Mouse (Mus musculus) left cerebral cortex, postnatal 36 days (tissue): ENCODE results near the gene Rxfp3. TPM values are rescaled to one million over a fixed set of nuclear protein-coding genes. Genes with fewer than 3 reads are reported as not detected.
A peak's percentile ranks its signal among the peaks of the same experiment; 100 is the strongest.
"Not testable (repeated sequence)": the region's sequence is repeated elsewhere in the genome, so short reads cannot be mapped to it uniquely, and the experiment has no call there.

Experiments used
- DNase-seq, 2 experiments: peaks; one replicate each; pipeline ENCODE4 v3.0.0; 2021 to 2022; ENCODE audit warnings: low spot score in 2 of 2, mixed read lengths in 1 of 2
- intact Hi-C: fragments of 180-260 bp; cut with DNase I; formaldehyde crosslinking; loops from one replicate; pipeline ENCODE4 v1.15.1; 2025
- total RNA-seq, 2 experiments: library from RNA; stranded (reverse); gene quantifications; 2 replicates each; pipeline ENCODE4 v1.2.3; 2021

Gene Rxfp3
- total RNA-seq, 2 experiments from 2014 or later, result 2.1 to 2.9 TPM

DNA sequence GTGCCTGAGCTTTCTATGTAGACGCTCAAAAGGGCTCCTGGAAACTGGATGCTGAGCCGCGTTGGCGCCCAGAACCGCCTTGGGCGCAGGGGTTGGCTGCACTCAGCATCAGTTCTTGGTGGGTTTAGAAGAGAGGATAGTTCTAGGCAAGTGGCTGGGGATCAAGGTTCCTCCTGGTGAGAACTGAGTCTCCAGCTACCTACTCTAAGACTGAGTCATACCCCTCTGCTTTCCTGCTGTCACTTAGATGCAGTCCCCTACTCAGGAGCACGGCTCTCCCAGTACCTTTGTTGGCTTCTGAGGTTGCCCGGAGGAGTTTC lies 455 bp downstream of the Rxfp3 start:
- no peak for DNase-seq
- intact Hi-C loops, result loop anchor here (10.0 kb wide), 1 partner anchor 927 kb away; no protein-coding TSS in a partner anchor

DNA sequence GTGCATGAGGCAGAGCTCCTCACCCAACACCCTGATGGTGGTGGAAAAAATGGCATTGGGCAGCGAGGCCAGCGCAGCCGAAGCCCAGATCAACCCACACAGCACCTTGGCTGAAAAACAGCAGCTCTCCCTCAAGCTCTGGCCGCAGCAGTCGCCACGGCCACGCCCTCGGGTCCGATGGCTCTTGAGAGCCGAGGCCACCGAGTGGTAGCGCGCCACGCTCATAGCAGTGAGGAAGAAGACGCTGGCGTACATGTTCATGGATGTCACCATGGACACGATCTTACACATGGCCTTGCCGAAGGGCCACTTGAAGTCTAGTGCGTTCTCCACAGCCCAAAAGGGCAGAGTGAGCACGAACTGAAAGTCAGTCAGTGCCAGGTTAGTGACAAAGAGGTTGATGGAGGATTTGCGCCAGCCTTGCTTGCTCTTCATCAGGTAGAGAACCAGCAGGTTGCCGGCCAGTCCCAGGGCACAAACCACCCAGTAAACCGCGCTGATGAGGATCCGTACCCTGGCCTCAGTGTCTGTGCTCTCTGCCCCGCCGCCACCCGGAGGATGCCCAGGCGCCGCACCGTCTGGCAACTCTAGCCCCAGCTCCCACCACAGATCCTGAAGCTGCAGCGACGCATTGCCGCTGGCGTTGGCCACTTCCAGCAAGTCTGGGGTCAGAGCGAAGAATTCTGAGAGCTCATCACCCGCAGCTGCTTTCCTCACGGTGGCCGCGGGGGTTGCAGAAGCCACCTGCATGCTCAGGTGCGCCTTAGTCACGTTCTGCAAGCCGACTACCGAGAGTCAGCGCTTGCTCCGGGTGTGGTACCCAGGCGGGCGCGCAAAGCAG lies 1.0 kb downstream of the Rxfp3 start:
- intact Hi-C loops, result loop anchor here (10.0 kb wide), 1 partner anchor 928 kb away; no protein-coding TSS in a partner anchor
- DNase-seq, result peak; percentile 21 to 30

DNA sequence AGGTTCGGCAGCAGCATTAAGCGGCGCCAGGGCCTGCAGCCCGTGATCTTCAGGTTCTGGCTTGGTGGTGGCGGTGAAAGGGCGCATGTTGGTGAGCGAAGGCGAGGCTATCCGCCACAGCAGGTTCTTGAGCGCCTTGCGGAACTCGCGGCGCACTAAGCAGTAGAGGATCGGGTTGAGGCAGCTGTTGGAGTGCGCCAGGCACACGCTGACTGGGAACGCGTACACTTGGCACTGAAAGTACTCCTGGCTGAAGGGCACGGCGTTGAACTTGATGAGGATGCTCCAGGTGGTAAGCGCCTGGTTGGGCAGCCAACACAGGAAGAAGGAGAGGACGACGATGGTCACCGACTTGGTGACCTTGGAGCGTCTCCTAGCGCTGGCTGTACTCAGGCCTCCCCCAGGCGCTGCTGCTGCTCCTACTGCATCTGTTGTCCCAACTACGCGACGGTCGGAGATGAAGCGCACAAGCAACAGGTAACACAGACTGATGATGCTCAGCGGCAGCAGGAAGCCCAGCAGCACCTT lies 1.8 kb downstream of the Rxfp3 start:
- DNase-seq, result no peak
- intact Hi-C loops, result loop anchor here (10.0 kb wide), 1 partner anchor 929 kb away; no protein-coding TSS in a partner anchor

DNA sequence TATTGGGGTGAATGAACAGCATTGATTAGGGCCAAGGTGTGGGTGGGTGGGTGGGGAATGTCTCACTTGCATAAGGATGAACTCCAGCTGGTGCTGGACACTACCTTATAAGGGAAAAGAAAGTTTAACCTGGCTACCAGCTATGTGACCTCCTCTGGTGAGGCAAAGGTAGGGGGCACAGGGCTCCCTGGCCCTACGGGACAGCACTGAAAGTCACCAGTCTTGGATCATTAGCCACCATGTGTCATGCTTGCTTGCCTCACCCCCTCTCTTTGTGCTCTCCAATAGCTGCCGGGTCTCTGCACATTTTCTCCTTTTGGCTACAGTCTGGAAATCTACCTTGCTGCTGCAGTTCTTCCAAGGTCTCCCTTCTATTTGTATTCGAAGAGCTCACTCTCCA lies 7.6 kb downstream of the Rxfp3 start:
- no peak for DNase-seq
- intact Hi-C loops, result loop anchor here (10.0 kb wide), 1 partner anchor 935 kb away; no protein-coding TSS in a partner anchor

DNA sequence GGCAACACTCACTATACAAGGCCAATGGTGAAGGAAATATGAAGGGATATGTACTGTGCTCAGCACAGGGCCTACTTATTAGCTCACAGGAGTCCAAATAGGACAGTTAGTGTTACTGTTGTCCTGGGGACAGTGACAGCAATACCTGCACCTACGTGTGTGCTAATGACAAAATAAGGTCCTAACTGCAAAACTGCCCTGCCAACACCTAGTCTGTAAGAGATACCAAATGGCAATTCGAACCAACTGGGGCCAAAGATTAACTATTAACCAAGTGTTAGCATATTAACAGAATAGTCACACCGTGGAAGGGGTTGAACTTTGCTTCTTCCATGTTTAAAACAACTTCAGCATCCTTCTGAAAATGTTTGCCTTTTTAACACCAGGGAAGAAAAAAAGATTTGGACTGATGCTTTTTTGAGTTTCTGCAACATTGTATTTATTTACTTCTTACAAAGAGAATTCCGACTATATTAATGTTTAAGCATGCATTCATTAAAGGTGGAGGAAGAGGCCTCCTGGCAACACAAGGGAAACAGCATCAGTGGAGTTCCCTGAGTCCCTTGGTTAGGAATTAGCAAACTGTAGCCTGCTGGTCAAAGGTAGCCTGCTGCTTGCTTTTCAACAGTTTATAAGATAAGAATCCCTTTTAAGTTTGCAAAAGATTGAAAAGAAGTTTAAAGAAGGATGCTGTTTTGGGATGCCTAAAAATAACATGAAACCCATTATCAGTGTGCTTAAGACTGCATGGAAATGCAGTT lies 10.8 kb downstream of the Rxfp3 start:
- intact Hi-C loops, result no loop called here
- DNase-seq, result no peak

DNA sequence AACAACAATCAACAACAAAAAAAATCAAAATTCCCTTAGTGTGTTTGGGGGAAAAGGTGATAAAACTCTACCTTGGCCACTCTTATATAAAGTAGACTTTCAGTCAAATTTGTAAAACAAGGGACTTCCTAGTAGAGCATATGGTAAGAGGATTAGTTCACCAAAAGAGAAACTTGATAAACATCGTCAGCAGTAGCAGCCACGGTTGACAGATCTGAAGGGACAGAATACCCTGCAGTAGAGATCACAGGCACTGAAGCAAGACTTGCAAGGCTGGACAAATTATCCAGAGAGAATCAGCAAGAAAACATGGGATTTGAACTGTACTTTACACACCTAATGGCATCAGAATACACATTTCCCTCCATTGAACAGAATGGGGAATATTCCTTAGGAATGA lies 22.9 kb downstream of the Rxfp3 start:
- intact Hi-C loops, result no loop called here
- no peak for DNase-seq

DNA sequence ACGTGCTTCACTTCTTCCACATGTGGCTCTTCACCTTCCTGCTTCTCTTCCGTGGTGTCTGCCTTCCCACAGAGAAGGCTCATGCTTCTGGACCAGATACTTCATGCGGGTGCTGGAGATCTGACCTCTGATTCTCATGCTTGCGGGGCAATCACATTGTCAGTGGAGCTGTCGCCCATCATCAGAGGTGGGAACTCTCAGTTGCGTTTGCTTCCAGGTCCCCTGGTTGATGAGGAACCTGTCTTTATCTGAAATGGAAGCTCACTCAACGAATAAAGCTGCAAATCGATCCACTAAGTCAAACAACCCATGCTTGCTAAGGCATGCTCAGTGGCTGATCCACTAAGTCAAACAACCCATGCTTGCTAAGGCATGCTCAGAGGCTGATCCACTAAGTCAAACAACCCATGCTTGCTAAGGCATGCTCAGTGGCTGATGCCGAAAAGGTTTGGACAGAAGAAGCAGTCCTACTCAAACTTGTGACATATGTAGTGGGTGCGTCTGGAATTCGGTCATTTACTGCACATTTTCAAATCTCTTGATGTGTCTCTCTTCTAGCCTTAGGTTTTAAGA lies 26.7 kb downstream of the Rxfp3 start:
- intact Hi-C loops, result no loop called here

DNA sequence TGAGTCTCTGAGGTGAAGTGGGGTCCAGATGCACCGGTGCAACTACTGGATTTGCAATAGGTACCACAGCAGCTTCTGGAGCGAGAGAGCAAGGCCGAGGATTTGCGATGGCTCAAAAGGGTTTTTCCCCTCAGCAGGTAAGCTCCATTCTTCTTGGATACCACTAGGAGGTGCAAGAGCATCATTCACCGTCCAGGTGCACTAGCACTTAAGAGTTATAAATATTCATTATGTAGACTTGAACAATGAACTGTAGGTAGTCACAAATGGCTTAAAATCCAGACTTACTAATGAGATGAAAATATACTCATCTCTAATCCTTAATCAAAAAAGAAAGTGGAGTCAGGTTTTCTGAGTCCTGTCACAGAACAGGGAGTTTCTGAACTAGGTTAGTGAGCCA lies 29.0 kb downstream of the Rxfp3 start:
- DNase-seq, result no peak

More for the DNA sequence above, 26.7 kb downstream of the Rxfp3 start:
- no peak for DNase-seq

DNA sequence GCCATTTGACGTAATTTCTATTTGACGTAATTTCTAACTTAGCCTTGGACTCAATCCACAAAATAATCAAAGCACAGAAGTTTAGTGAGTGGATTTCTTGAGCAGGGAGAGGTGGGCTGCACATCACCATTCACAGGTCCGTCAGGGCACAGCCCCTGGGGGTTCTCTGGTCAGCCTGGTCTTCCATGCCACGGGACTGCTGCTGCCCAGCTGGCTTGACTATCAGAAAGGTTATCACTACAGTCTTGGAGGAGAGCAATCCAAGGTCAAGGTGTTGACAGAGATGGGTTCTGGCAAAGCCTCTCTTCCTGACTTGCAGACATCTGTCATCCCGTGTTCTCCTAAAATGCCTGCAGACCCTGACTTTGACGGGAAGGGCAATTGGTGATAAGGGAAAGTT lies 33.1 kb downstream of the Rxfp3 start:
- intact Hi-C loops, result no loop called here
- DNase-seq, result no peak

More for the DNA sequence above, 29.0 kb downstream of the Rxfp3 start:
- intact Hi-C loops, result no loop called here

DNA sequence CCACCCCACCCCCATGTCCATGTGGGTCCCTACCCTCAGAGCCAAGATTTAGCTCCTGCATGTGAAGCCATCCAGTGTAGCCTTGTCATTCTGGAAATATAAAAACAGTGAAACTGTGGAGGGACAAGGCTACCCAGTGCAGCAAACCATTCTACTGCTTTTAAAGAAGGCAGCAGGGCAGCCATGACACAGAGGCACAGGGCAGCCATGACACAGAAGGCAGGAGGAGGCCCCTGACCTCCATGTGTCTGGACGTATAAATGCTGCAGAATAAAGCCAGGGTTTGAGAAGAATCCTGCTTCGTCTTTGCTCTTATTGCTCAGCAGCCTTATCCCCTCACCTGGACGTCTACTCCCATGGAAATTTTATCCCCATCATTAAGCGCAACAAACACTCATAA lies 34.0 kb downstream of the Rxfp3 start:
- no peak for DNase-seq
- intact Hi-C loops, result no loop called here

DNA sequence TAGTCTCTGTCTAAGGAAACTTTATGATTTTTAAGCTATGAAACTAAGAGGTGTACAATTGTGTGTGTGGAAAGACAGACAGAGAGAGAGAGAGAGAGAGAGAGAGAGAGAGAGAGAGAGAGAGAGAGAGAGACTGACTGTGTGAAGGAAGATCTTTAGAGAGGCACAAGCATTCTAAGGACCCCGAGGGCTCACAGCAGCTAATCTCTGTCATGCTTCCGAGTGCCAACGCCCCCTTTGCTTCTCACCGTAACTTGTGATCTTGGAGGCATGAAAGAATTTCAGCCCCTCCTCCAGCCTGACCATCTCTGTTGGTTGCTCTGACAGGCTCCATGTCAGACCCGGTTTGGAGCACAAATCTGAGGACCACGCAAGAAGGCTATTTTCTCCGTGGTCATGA lies 37.4 kb downstream of the Rxfp3 start, which contains the start of gene Slc45a2:
TSS of gene Slc45a2 (plus strand) at position 301 of the 400 bp plus-strand sequence.
- intact Hi-C loops, result no loop called here
- no peak for DNase-seq

DNA sequence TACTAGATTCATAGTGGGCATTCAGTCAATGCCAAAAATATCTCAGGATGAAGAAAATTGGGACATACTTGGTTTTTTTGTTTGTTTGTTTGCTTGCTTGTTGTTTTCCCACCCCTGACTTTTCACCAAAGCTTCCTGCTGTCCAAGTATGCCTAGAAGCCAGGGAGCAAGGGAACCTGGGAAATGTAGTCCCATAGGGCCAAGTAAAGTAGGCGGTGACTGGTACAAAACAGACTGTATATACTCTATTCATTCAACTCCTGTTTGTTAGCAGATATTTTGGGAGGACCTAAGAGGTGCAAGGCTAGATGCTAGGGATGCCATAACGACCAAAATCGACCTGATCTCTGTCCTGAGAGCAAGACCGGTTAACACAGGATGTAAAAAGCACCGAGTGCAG lies 38.0 kb downstream of the Rxfp3 start:
- intact Hi-C loops, result no loop called here
- no peak for DNase-seq

DNA sequence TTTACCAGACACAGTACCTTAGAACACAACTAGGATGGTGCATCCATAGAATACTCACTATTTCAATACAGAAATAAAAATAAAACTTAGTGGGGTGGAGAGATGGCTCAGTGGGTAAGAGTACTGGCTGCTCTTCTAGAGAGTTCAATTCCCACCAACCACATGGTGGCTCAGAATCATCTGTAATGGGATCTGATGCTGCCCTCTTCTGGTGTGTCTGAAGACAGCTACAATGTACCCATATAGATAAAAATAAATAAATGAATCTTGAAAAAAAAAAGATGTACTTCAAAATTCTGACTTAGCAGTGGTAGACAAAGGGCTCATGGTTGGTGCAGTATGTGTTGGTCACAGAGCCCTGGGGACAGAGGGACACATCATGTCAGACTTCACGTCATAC lies 46.2 kb downstream of the Rxfp3 start:
- intact Hi-C loops, result loop anchor here (2.0 kb wide), 1 partner anchor 71 kb away; no protein-coding TSS in a partner anchor
- DNase-seq, result no peak

DNA sequence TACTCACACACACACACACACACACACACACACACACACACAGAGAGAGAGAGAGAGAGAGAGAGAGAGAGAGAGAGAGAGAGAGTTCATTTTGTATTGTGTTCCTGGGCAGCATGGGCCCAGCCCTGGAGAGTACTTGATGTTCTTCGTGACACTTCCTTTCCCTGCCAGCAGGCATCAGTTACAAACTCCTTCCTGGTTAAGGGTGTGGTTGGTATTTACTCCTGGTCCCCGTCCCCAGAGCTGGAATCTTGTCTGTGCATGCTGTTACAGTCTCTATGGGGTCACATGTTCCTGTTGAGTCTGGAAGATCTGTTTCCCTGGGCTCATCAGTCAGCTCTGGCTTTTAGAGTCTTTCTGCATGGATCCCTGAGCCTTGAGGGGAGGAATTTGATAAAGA lies 47.4 kb downstream of the Rxfp3 start:
- no peak for DNase-seq
- intact Hi-C loops, result loop anchor here (2.0 kb wide), 1 partner anchor 70 kb away; no protein-coding TSS in a partner anchor

DNA sequence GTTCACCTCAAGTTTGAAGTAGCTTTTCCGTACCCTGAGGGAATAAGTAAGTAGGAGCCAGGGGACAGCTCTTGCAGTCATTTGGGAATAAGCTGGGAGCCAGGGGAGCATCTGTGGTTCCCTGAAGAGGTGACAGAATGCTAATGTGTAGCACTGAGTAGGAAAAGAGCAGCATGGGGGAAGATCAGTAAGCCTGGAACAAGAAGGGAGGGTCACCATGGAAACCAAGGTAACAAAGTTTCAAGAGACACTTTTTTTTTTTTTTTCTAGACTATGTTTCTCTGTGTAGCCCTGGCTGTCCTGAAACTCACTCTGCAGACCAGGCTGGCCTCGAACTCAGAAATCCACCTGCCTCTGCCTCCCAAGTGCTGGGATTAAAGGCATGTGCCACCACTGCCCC lies 51.3 kb downstream of the Rxfp3 start:
- intact Hi-C loops, result loop anchor here (10.0 kb wide), 1 partner anchor 502 kb away; the partner anchor contains the start of genes Brix1 and Rad1
- DNase-seq, result not testable (repeated sequence)

DNA sequence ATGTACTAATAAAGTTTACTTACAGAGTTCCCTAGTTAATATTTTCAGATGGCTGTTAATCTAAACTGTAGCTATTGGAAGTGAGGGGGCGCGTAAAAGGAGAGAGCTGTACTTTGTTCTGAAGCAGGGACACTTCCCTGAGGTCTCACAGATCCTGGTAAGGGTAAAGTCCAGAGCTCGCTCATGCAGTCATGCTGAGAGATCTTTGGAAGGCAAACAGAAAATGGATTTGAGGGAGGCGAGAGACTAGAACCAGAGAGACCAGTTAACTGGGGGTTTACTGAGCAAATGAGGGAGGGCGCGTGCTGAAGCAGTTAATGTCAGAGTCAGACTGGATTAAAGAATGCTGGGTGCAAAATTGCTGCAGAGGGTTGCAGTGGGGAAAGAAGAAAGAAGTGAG lies 52.0 kb downstream of the Rxfp3 start:
- intact Hi-C loops, result loop anchor here (10.0 kb wide), 1 partner anchor 501 kb away; the partner anchor contains the start of genes Brix1 and Rad1

More for the DNA sequence above, 52.0 kb downstream of the Rxfp3 start:
- no peak for DNase-seq
